Mouse (Mus musculus): ENCODE measurements around the gene Adpgk. TPM values are rescaled to one million over a fixed set of nuclear protein-coding genes. Genes with fewer than 3 reads are reported as not detected.

Adpgk gene
- polyA plus RNA-seq, 1 experiment from 2014 or later = 26.7 TPM

DNA sequence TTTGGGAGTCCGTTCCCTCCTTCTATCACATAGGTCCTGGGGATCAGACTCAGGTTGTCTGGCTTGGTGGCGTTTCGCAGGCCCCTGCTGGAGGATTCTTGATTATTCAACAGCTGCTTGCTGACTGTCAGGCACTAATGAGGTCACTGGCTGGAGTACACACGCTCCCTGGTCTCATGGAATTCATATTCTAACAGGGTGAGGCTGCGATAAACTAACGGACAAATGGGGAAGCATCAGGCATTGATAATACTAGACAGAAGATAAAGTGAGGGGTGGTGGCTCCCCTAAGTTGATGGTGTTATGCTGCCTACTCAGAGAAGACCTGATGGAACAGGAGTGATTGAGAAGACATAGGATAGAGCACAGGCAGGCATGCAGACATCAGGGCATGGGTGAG lies 5.7 kb upstream of the Adpgk start:
- Histone ChIP-seq H3K27ac (ENCODE audit: low read length) (no peak overlapping the region), H3K27me3 (replicated peaks; ENCODE audit: insufficient read depth, low read length) (no peaks in the 10 kb centered on the region), H3K4me2 (replicated peaks; ENCODE audit: low read depth, low read length) (no peak overlapping the region), H3K9me3 (ENCODE audit: low read length) (no peaks in the 10 kb centered on the region), H3K4me3 (ENCODE audit: low read depth, low read length) (no peak overlapping the region), H3K36me3 (ENCODE audit: insufficient read depth, low read length) (no peaks in the 10 kb centered on the region), H3K9ac (replicated peaks; ENCODE audit: low read depth) (no peak overlapping the region), H3K4me1 (ENCODE audit: insufficient read depth, low read depth, low read length) (peaks cover 3% of the 10 kb centered on the region; the same call in 1 of the 2 replicates)
- WGBS = 69% methylated on average over 6 of the region's 6 CpGs
- TF ChIP-seq CTCF (IDR thresholded peaks at IDR 0.05) (no peak), EP300 (IDR thresholded peaks at IDR 0.05) (no peak)
- no peak for DNase-seq (ENCODE audit: low spot score)
- no peak for ATAC-seq

GRCm38 (mm10) chr9:59288058-59288457 lies 3.3 kb upstream of the Adpgk start:
- Histone ChIP-seq H3K4me3 (ENCODE audit: low read depth, low read length) (no peak overlapping the region), H3K27me3 (replicated peaks; ENCODE audit: insufficient read depth, low read length) (no peaks in the 10 kb centered on the region), H3K36me3 (ENCODE audit: insufficient read depth, low read length) (no peaks in the 10 kb centered on the region), H3K4me2 (replicated peaks; ENCODE audit: low read depth, low read length) (no peak overlapping the region), H3K9me3 (ENCODE audit: low read length) (no peaks in the 10 kb centered on the region), H3K9ac (replicated peaks; ENCODE audit: low read depth) (no peak overlapping the region), H3K4me1 (ENCODE audit: insufficient read depth, low read depth, low read length) (peaks cover 7% of the 10 kb centered on the region; the same call in 1 of the 2 replicates), H3K27ac (ENCODE audit: low read length) (no peak overlapping the region)
- TF ChIP-seq EP300 (IDR thresholded peaks at IDR 0.05) = no peak
- no peak for DNase-seq (ENCODE audit: low spot score)
- no peak for ATAC-seq
- WGBS = 68% methylated on average over 5 of the region's 5 CpGs

GRCm38 (mm10) chr9:59288685-59289410 lies 2.5 kb upstream of the Adpgk start:
- Histone ChIP-seq H3K27me3 (replicated peaks; ENCODE audit: insufficient read depth, low read length) (no peaks in the 10 kb centered on the region), H3K36me3 (ENCODE audit: insufficient read depth, low read length) (no peaks in the 10 kb centered on the region), H3K4me1 (ENCODE audit: insufficient read depth, low read depth, low read length) (peaks cover 7% of the 10 kb centered on the region; the same call in 1 of the 2 replicates), H3K27ac (ENCODE audit: low read length) (no peak overlapping the region), H3K9me3 (ENCODE audit: low read length) (no peaks in the 10 kb centered on the region), H3K4me3 (ENCODE audit: low read depth, low read length) (no peak overlapping the region), H3K9ac (replicated peaks; ENCODE audit: low read depth) (no peak overlapping the region), H3K4me2 (replicated peaks; ENCODE audit: low read depth, low read length) (no peak overlapping the region)
- ATAC-seq (no peak), DNase-seq (ENCODE audit: low spot score) (no peak)
- TF ChIP-seq CTCF (IDR thresholded peaks at IDR 0.05) = no peak
- WGBS = 75% methylated on average over 3 of the region's 3 CpGs

DNA sequence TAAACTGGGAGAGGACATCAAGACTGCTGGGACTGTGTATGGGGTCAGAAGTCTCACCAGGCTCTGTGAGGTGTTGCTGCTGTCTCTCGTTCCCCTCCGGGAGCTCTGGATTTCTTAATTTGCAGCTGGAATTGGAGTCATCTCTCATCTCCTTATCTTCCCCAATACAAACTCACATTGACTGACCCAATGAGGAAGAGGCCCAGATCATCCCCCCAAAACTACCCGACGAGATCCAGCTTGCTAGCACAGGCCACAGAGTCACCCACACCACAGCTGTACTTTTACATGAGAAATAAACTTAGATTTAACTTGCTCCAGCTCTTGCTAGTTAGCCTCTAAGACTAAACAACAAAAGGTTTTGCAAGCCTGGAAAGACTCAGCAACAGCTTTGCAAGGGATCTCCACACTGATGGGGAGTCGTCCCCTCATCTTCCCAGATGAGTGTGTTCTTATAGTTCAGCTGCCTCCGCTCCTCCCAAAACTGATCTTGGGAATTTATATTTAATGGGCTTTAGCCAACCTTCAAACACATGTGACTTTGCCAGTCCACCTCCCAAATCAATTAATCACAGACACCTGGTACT lies 1.7 kb upstream of the Adpgk start:
- Histone ChIP-seq H3K9ac (replicated peaks; ENCODE audit: low read depth) (no peak overlapping the region), H3K36me3 (ENCODE audit: insufficient read depth, low read length) (no peaks in the 10 kb centered on the region), H3K27me3 (replicated peaks; ENCODE audit: insufficient read depth, low read length) (no peaks in the 10 kb centered on the region), H3K4me2 (replicated peaks; ENCODE audit: low read depth, low read length) (no peak overlapping the region), H3K27ac (ENCODE audit: low read length) (no peak overlapping the region), H3K9me3 (ENCODE audit: low read length) (no peaks in the 10 kb centered on the region), H3K4me1 (ENCODE audit: insufficient read depth, low read depth, low read length) (peaks cover 7% of the 10 kb centered on the region; the same call in 1 of the 2 replicates), H3K4me3 (ENCODE audit: low read depth, low read length) (no peak overlapping the region)
- TF ChIP-seq CTCF (IDR thresholded peaks at IDR 0.05) (no peak), EP300 (IDR thresholded peaks at IDR 0.05) (no peak)
- WGBS = 62% methylated on average over 6 of the region's 6 CpGs
- peak; percentile 19 for DNase-seq (ENCODE audit: low spot score)
- no peak for ATAC-seq

- Histone ChIP-seq H3K4me3 (ENCODE audit: low read depth, low read length) (peak overlapping the region; percentile 87), H3K9me3 (ENCODE audit: low read length) (no peaks in the 10 kb centered on the region), H3K36me3 (ENCODE audit: insufficient read depth, low read length) (no peaks in the 10 kb centered on the region), H3K4me1 (ENCODE audit: insufficient read depth, low read depth, low read length) (peaks cover 7% of the 10 kb centered on the region; the same call in 1 of the 2 replicates), H3K27ac (ENCODE audit: low read length) (peak overlapping the region; percentile 93), H3K9ac (replicated peaks; ENCODE audit: low read depth) (peak overlapping the region; percentile 60), H3K27me3 (replicated peaks; ENCODE audit: insufficient read depth, low read length) (no peaks in the 10 kb centered on the region), H3K4me2 (replicated peaks; ENCODE audit: low read depth, low read length) (peak overlapping the region; percentile 87)
- under 1% methylated on average over 44 of the region's 50 CpGs for WGBS
- ATAC-seq (peak; percentile 63), DNase-seq (ENCODE audit: low spot score) (peak; percentile 43)
- no peak for TF ChIP-seq CTCF (IDR thresholded peaks at IDR 0.05)
These were observed 532 bp downstream of the Adpgk start for GRCm38 (mm10) chr9:59291688-59292492.

DNA sequence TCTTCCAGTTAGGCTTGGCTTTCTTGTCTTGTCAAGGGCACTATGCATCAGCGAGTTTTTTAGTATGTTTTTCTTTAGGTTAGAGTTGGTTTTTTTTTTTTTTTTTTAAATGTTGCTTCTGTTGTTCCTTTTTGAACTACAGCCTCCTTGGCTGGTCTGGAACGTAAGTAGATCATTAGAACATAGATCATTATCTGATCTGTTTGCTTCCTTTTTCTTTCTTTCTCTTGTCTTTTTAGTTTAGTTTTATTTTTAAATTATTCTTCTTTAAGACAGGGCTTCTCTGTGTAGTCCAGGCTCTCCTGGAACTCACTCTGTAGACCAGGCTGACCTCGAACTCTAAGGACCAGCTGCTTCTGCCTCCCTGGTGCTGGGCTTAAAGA lies 1.1 kb downstream of the Adpgk start:
- no peaks in the 10 kb centered on the region for H3K36me3 ChIP-seq (ENCODE audit: insufficient read depth, low read length)
- H3K27ac ChIP-seq (ENCODE audit: low read length) = peak overlapping the region; percentile 93
- ATAC-seq (no peak), DNase-seq (ENCODE audit: low spot score) (no peak)
- peak overlapping the region; percentile 87 for H3K4me2 ChIP-seq (replicated peaks; ENCODE audit: low read depth, low read length)
- 32% methylated on average over 3 of the region's 3 CpGs for WGBS
- peaks cover 7% of the 10 kb centered on the region; the same call in 1 of the 2 replicates for H3K4me1 ChIP-seq (ENCODE audit: insufficient read depth, low read depth, low read length)
- H3K4me3 ChIP-seq (ENCODE audit: low read depth, low read length) = peak overlapping the region; percentile 87; the same call in 1 of the 2 replicates
- TF ChIP-seq CTCF (IDR thresholded peaks at IDR 0.05) = no peak
- no peak for TF ChIP-seq EP300 (IDR thresholded peaks at IDR 0.05)
- H3K27me3 ChIP-seq (replicated peaks; ENCODE audit: insufficient read depth, low read length) = no peaks in the 10 kb centered on the region
- H3K9me3 ChIP-seq (ENCODE audit: low read length) = no peaks in the 10 kb centered on the region
- H3K9ac ChIP-seq (replicated peaks; ENCODE audit: low read depth) = peak overlapping the region; percentile 60; the same call in 1 of the 2 replicates

Data from lung, postnatal 0 days (tissue).